Mouse (Mus musculus) E14TG2a.4 (cell line): ENCODE data around the gene Gm44805.

Source experiments
- CTCF ChIP-seq: conservative IDR thresholded peaks from 2 replicates; pipeline ENCODE4 v1.5.1; 2014; ENCODE audit warnings: low read length
- POU5F1 ChIP-seq: IDR thresholded peaks from 2 replicates; pipeline ENCODE4 v1.6.1; 2014; ENCODE audit warnings: low read length, borderline replicate concordance

GRCm38 (mm10) chr7:19651063-19651786 lies 30.0 kb downstream of the Gm44805 start:
- TF ChIP-seq CTCF (no peak), POU5F1 (no peak)
